Mouse (Mus musculus): ENCODE measurements around the gene Ank3. TPM values are rescaled to one million over a fixed set of nuclear protein-coding genes. Genes with fewer than 3 reads are reported as not detected.
A peak's percentile ranks its signal among the peaks of the same experiment; 100 is the strongest.

Gene Ank3
- polyA plus RNA-seq, 1 experiment from 2014 or later = 24.5 TPM

GRCm38 (mm10) chr10:69424051-69424450 lies 25.5 kb downstream of the Ank3 start:
- Histone ChIP-seq H3K9ac (replicated peaks; ENCODE audit: low read depth) (no peak overlapping the region), H3K27me3 (replicated peaks; ENCODE audit: insufficient read depth, low read length) (no peaks in the 10 kb centered on the region), H3K27ac (ENCODE audit: low read length) (no peak overlapping the region), H3K36me3 (ENCODE audit: insufficient read depth, low read length) (no peaks in the 10 kb centered on the region), H3K4me2 (replicated peaks; ENCODE audit: low read depth, low read length) (no peak overlapping the region), H3K4me1 (ENCODE audit: insufficient read depth, low read depth, low read length) (no peaks in the 10 kb centered on the region), H3K4me3 (ENCODE audit: low read depth, low read length) (no peak overlapping the region), H3K9me3 (ENCODE audit: low read length) (no peaks in the 10 kb centered on the region)
- 92% methylated on average over 3 of the region's 3 CpGs for WGBS
- no peak for ATAC-seq
- DNase-seq (ENCODE audit: low spot score) = no peak
- TF ChIP-seq CTCF (IDR thresholded peaks at IDR 0.05) (no peak), EP300 (IDR thresholded peaks at IDR 0.05) (no peak)

- no peaks in the 10 kb centered on the region for H3K36me3 ChIP-seq (ENCODE audit: insufficient read depth, low read length)
- no peak overlapping the region for H3K9ac ChIP-seq (replicated peaks; ENCODE audit: low read depth)
- no peak overlapping the region for H3K4me2 ChIP-seq (replicated peaks; ENCODE audit: low read depth, low read length)
- H3K9me3 ChIP-seq (ENCODE audit: low read length) = no peaks in the 10 kb centered on the region
- no peak overlapping the region for H3K27ac ChIP-seq (ENCODE audit: low read length)
- ATAC-seq = no peak
- DNase-seq (ENCODE audit: low spot score) = peak; percentile 25
- no peak overlapping the region for H3K4me3 ChIP-seq (ENCODE audit: low read depth, low read length)
- no peaks in the 10 kb centered on the region for H3K27me3 ChIP-seq (replicated peaks; ENCODE audit: insufficient read depth, low read length)
- H3K4me1 ChIP-seq (ENCODE audit: insufficient read depth, low read depth, low read length) = no peaks in the 10 kb centered on the region
- 43% methylated on average over 4 of the region's 4 CpGs for WGBS
- TF ChIP-seq EP300 (IDR thresholded peaks at IDR 0.05) (no peak), CTCF (IDR thresholded peaks at IDR 0.05) (no peak)
Measured at GRCm38 (mm10) chr10:69430138-69430537, 31.6 kb downstream of the Ank3 start.

- WGBS = 63% methylated on average over 7 of the region's 7 CpGs
- ATAC-seq = no peak
- TF ChIP-seq EP300 (IDR thresholded peaks at IDR 0.05) (no peak), CTCF (IDR thresholded peaks at IDR 0.05) (no peak)
Measured at GRCm38 (mm10) chr10:69431101-69431500, 32.5 kb downstream of the Ank3 start.

GRCm38 (mm10) chr10:69435213-69435612 lies 36.6 kb downstream of the Ank3 start:
- ATAC-seq = peak; percentile 53
- 65% methylated on average over 6 of the region's 6 CpGs for WGBS

More at GRCm38 (mm10) chr10:69431101-69431500, 32.5 kb downstream of the Ank3 start:
- DNase-seq (ENCODE audit: low spot score) = no peak
- Histone ChIP-seq H3K4me3 (ENCODE audit: low read depth, low read length) (no peak overlapping the region), H3K36me3 (ENCODE audit: insufficient read depth, low read length) (no peaks in the 10 kb centered on the region), H3K27me3 (replicated peaks; ENCODE audit: insufficient read depth, low read length) (no peaks in the 10 kb centered on the region), H3K9ac (replicated peaks; ENCODE audit: low read depth) (no peak overlapping the region), H3K4me2 (replicated peaks; ENCODE audit: low read depth, low read length) (no peak overlapping the region), H3K27ac (ENCODE audit: low read length) (no peak overlapping the region), H3K9me3 (ENCODE audit: low read length) (no peaks in the 10 kb centered on the region), H3K4me1 (ENCODE audit: insufficient read depth, low read depth, low read length) (no peaks in the 10 kb centered on the region)

GRCm38 (mm10) chr10:69439449-69439848 lies 40.9 kb downstream of the Ank3 start:
- 78% methylated on average over 8 of the region's 8 CpGs for WGBS

More at GRCm38 (mm10) chr10:69435213-69435612, 36.6 kb downstream of the Ank3 start:
- Histone ChIP-seq H3K4me1 (ENCODE audit: insufficient read depth, low read depth, low read length) (no peaks in the 10 kb centered on the region), H3K9ac (replicated peaks; ENCODE audit: low read depth) (no peak overlapping the region), H3K4me2 (replicated peaks; ENCODE audit: low read depth, low read length) (no peak overlapping the region), H3K4me3 (ENCODE audit: low read depth, low read length) (no peak overlapping the region), H3K9me3 (ENCODE audit: low read length) (no peaks in the 10 kb centered on the region), H3K36me3 (ENCODE audit: insufficient read depth, low read length) (no peaks in the 10 kb centered on the region), H3K27me3 (replicated peaks; ENCODE audit: insufficient read depth, low read length) (no peaks in the 10 kb centered on the region), H3K27ac (ENCODE audit: low read length) (no peak overlapping the region)
- no peak for DNase-seq (ENCODE audit: low spot score)
- TF ChIP-seq EP300 (IDR thresholded peaks at IDR 0.05) (no peak), CTCF (IDR thresholded peaks at IDR 0.05) (no peak)

GRCm38 (mm10) chr10:69444546-69444945 lies 46.0 kb downstream of the Ank3 start:
- H3K27me3 ChIP-seq (replicated peaks; ENCODE audit: insufficient read depth, low read length) = no peaks in the 10 kb centered on the region
- DNase-seq (ENCODE audit: low spot score) = no peak
- H3K4me3 ChIP-seq (ENCODE audit: low read depth, low read length) = no peak overlapping the region
- H3K4me1 ChIP-seq (ENCODE audit: insufficient read depth, low read depth, low read length) = no peaks in the 10 kb centered on the region
- WGBS = 73% methylated on average over 5 of the region's 5 CpGs
- no peaks in the 10 kb centered on the region for H3K9me3 ChIP-seq (ENCODE audit: low read length)
- H3K27ac ChIP-seq (ENCODE audit: low read length) = no peak overlapping the region
- ATAC-seq = no peak
- no peak overlapping the region for H3K4me2 ChIP-seq (replicated peaks; ENCODE audit: low read depth, low read length)
- no peak for TF ChIP-seq EP300 (IDR thresholded peaks at IDR 0.05)
- TF ChIP-seq CTCF (IDR thresholded peaks at IDR 0.05) = no peak
- no peaks in the 10 kb centered on the region for H3K36me3 ChIP-seq (ENCODE audit: insufficient read depth, low read length)
- no peak overlapping the region for H3K9ac ChIP-seq (replicated peaks; ENCODE audit: low read depth)

More at GRCm38 (mm10) chr10:69439449-69439848, 40.9 kb downstream of the Ank3 start:
- H3K36me3 ChIP-seq (ENCODE audit: insufficient read depth, low read length) = no peaks in the 10 kb centered on the region
- no peak for DNase-seq (ENCODE audit: low spot score)
- H3K9me3 ChIP-seq (ENCODE audit: low read length) = no peaks in the 10 kb centered on the region
- H3K4me1 ChIP-seq (ENCODE audit: insufficient read depth, low read depth, low read length) = no peaks in the 10 kb centered on the region
- no peak overlapping the region for H3K4me3 ChIP-seq (ENCODE audit: low read depth, low read length)
- no peak overlapping the region for H3K4me2 ChIP-seq (replicated peaks; ENCODE audit: low read depth, low read length)
- no peak for ATAC-seq
- H3K27me3 ChIP-seq (replicated peaks; ENCODE audit: insufficient read depth, low read length) = no peaks in the 10 kb centered on the region
- TF ChIP-seq EP300 (IDR thresholded peaks at IDR 0.05) = no peak
- no peak for TF ChIP-seq CTCF (IDR thresholded peaks at IDR 0.05)
- H3K9ac ChIP-seq (replicated peaks; ENCODE audit: low read depth) = no peak overlapping the region
- H3K27ac ChIP-seq (ENCODE audit: low read length) = no peak overlapping the region

- no peaks in the 10 kb centered on the region for H3K36me3 ChIP-seq (ENCODE audit: insufficient read depth, low read length)
- ATAC-seq (peak; percentile 81), DNase-seq (ENCODE audit: low spot score) (peak; percentile 92)
- H3K4me1 ChIP-seq (ENCODE audit: insufficient read depth, low read depth, low read length) = no peaks in the 10 kb centered on the region
- TF ChIP-seq CTCF (IDR thresholded peaks at IDR 0.05) (no peak), EP300 (IDR thresholded peaks at IDR 0.05) (peak; percentile 91)
- whole genome bisulfite sequencing = 49% methylated on average over 7 of the region's 7 CpGs
- no peak overlapping the region for H3K9ac ChIP-seq (replicated peaks; ENCODE audit: low read depth)
- H3K4me3 ChIP-seq (ENCODE audit: low read depth, low read length) = no peak overlapping the region
- peak overlapping the region; percentile 66; the same call in 1 of the 2 replicates for H3K27ac ChIP-seq (ENCODE audit: low read length)
- H3K4me2 ChIP-seq (replicated peaks; ENCODE audit: low read depth, low read length) = no peak overlapping the region
- no peaks in the 10 kb centered on the region for H3K27me3 ChIP-seq (replicated peaks; ENCODE audit: insufficient read depth, low read length)
- H3K9me3 ChIP-seq (ENCODE audit: low read length) = no peaks in the 10 kb centered on the region
Measured at GRCm38 (mm10) chr10:69445951-69446350, 47.4 kb downstream of the Ank3 start.

Measured in lung, postnatal 0 days (tissue).